Mouse (Mus musculus): ENCODE measurements at regions not wholly inside any gene's neighbourhood (a gene's known extent, or its start where the extent isn't known, plus 50 kb on each side); places are given as distances from the start of the nearest gene placed in this dataset.

- Histone ChIP-seq H3K79me2 (replicated peaks; ENCODE audit: control insufficient read depth, extremely low read depth, insufficient read depth, poor library complexity, severe bottlenecking) (no peaks in the 10 kb centered on the region), H3K27me3 (replicated peaks) (no peaks in the 10 kb centered on the region), H3K27ac (ENCODE audit: insufficient read depth, low read depth) (no peak overlapping the region), H3K9ac (ENCODE audit: insufficient read depth, low read depth) (no peak overlapping the region), H3K4me1 (ENCODE audit: control insufficient read depth in 1 of 2, insufficient read depth in 2 of 2) (no peaks in the 10 kb centered on the region), H3K4me2 (ENCODE audit: insufficient read depth, low read depth, poor library complexity, severe bottlenecking) (no peak overlapping the region), H3K36me3 (replicated peaks in 1 of 2; ENCODE audit: control insufficient read depth in 1 of 2, insufficient read depth in 1 of 2, low read length in 1 of 2) (no peaks in the 10 kb centered on the region), H3K4me3 (replicated peaks in 1 of 3; ENCODE audit: low read depth in 2 of 3, low read length in 2 of 3, poor library complexity in 1 of 3) (no peak overlapping the region), H3K9me3 (replicated peaks; ENCODE audit: low read length) (no peaks in the 10 kb centered on the region)
- dilution Hi-C loops (cut with MboI; ENCODE audit: extremely low pct_ligation_motif_present, extremely low pct_unique_long_range_greater_than_20kb, low sequenced_read_pairs): no loop called here
- in situ Hi-C loops (cut with MboI; ENCODE audit: low pct_ligation_motif_present, low pct_unique_long_range_greater_than_20kb, low sequenced_read_pairs): no loop called here
- no peak for DNase-seq (ENCODE audit: extremely low read depth)
- no peak for TF ChIP-seq CHD2 (IDR thresholded peaks at IDR 0.05; ENCODE audit: low read length)
- TF ChIP-seq USF1 (IDR thresholded peaks at IDR 0.05; ENCODE audit: low read depth, low read length): no peak
- TF ChIP-seq USF2 (conservative IDR thresholded peaks at IDR 0.05; ENCODE audit: low read depth, low read length): no peak
- TF ChIP-seq ZC3H11A (IDR thresholded peaks at IDR 0.05; ENCODE audit: low read depth, low read length): no peak
- no peak for TF ChIP-seq MAZ (IDR thresholded peaks at IDR 0.05; ENCODE audit: low read depth, low read length)
- TF ChIP-seq POLR2AphosphoS2 (IDR thresholded peaks at IDR 0.05; ENCODE audit: low read depth, low read length): no peak
- no peak for TF ChIP-seq POLR2A (IDR thresholded peaks at IDR 0.05; ENCODE audit: low read depth, low read length)
- TF ChIP-seq TCF12 (IDR thresholded peaks at IDR 0.05; ENCODE audit: low read depth, low read length): no peak
- no peak for TF ChIP-seq MAFK (IDR thresholded peaks at IDR 0.05; ENCODE audit: insufficient replicate concordance, low read length)
- TF ChIP-seq GABPA (IDR thresholded peaks at IDR 0.05; ENCODE audit: insufficient replicate concordance, low read depth, low read length): no peak
- TF ChIP-seq MYC (IDR thresholded peaks at IDR 0.05; ENCODE audit: low read depth, low read length): no peak
- no peak for TF ChIP-seq BHLHE40 (IDR thresholded peaks at IDR 0.05; ENCODE audit: low read depth, low read length)
- no peak for TF ChIP-seq ZNF384 (IDR thresholded peaks at IDR 0.05; ENCODE audit: low read depth, low read length)
These were observed 496.0 kb downstream of the Cd109 start for GRCm38 (mm10) chr9:79111326-79111725.

GRCm38 (mm10) chr9:79140970-79141369 lies 525.6 kb downstream of the Cd109 start:
- dilution Hi-C loops (cut with MboI; ENCODE audit: extremely low pct_ligation_motif_present, extremely low pct_unique_long_range_greater_than_20kb, low sequenced_read_pairs): no loop called here
- H3K79me2 ChIP-seq (replicated peaks; ENCODE audit: control insufficient read depth, extremely low read depth, insufficient read depth, poor library complexity, severe bottlenecking): no peaks in the 10 kb centered on the region

GRCm38 (mm10) chr9:79146004-79146403 lies 530.7 kb downstream of the Cd109 start:
- no peaks in the 10 kb centered on the region for H3K4me1 ChIP-seq (ENCODE audit: control insufficient read depth in 1 of 2, insufficient read depth in 2 of 2)
- H3K9ac ChIP-seq (ENCODE audit: insufficient read depth, low read depth): no peak overlapping the region
- H3K9me3 ChIP-seq (replicated peaks; ENCODE audit: low read length): no peaks in the 10 kb centered on the region
- H3K4me3 ChIP-seq (replicated peaks in 1 of 3; ENCODE audit: low read depth in 2 of 3, low read length in 2 of 3, poor library complexity in 1 of 3): no peak overlapping the region
- no peaks in the 10 kb centered on the region for H3K36me3 ChIP-seq (replicated peaks in 1 of 2; ENCODE audit: control insufficient read depth in 1 of 2, insufficient read depth in 1 of 2, low read length in 1 of 2)
- in situ Hi-C loops (cut with MboI; ENCODE audit: low pct_ligation_motif_present, low pct_unique_long_range_greater_than_20kb, low sequenced_read_pairs) (no loop called here), dilution Hi-C loops (cut with MboI; ENCODE audit: extremely low pct_ligation_motif_present, extremely low pct_unique_long_range_greater_than_20kb, low sequenced_read_pairs) (no loop called here)
- no peak overlapping the region for H3K27ac ChIP-seq (ENCODE audit: insufficient read depth, low read depth)
- no peak for DNase-seq (ENCODE audit: extremely low read depth)
- H3K27me3 ChIP-seq (replicated peaks): no peaks in the 10 kb centered on the region
- H3K79me2 ChIP-seq (replicated peaks; ENCODE audit: control insufficient read depth, extremely low read depth, insufficient read depth, poor library complexity, severe bottlenecking): no peaks in the 10 kb centered on the region
- TF ChIP-seq RCOR1 (conservative IDR thresholded peaks at IDR 0.05; ENCODE audit: low read depth, low read length) (no peak), ELF1 (IDR thresholded peaks at IDR 0.05; ENCODE audit: low read depth, low read length) (no peak), MEF2A (IDR thresholded peaks at IDR 0.05; ENCODE audit: borderline replicate concordance, low read depth, low read length) (no peak), ZMIZ1 (IDR thresholded peaks at IDR 0.05; ENCODE audit: low read depth, low read length) (no peak), TCF12 (IDR thresholded peaks at IDR 0.05; ENCODE audit: low read depth, low read length) (no peak), MAFK (IDR thresholded peaks at IDR 0.05; ENCODE audit: insufficient replicate concordance, low read length) (no peak), IRF4 (IDR thresholded peaks at IDR 0.05; ENCODE audit: low read depth, low read length) (no peak), KAT2A (IDR thresholded peaks at IDR 0.05; ENCODE audit: insufficient replicate concordance, low read length) (no peak), MYC (IDR thresholded peaks at IDR 0.05; ENCODE audit: low read depth, low read length) (no peak), ZKSCAN1 (IDR thresholded peaks at IDR 0.05; ENCODE audit: borderline replicate concordance, low read depth, low read length) (no peak), HCFC1 (IDR thresholded peaks at IDR 0.05; ENCODE audit: low read depth, low read length) (no peak), EP300 (IDR thresholded peaks at IDR 0.05; ENCODE audit: low read length) (no peak), MAX (IDR thresholded peaks at IDR 0.05; ENCODE audit: low read length) (no peak), POLR2A (IDR thresholded peaks at IDR 0.05; ENCODE audit: low read depth, low read length) (no peak), POLR2AphosphoS2 (IDR thresholded peaks at IDR 0.05; ENCODE audit: low read depth, low read length) (no peak), SIN3A (IDR thresholded peaks at IDR 0.05; ENCODE audit: low read length) (no peak), CTCF (conservative IDR thresholded peaks at IDR 0.05 in 1 of 2, IDR thresholded peaks at IDR 0.05 in 1 of 2; ENCODE audit: low read depth in 2 of 2, low read length in 2 of 2) (no peak), E2F4 (IDR thresholded peaks at IDR 0.05; ENCODE audit: insufficient replicate concordance, low read depth, low read length) (no peak), GABPA (IDR thresholded peaks at IDR 0.05; ENCODE audit: insufficient replicate concordance, low read depth, low read length) (no peak)
- no peak overlapping the region for H3K4me2 ChIP-seq (ENCODE audit: insufficient read depth, low read depth, poor library complexity, severe bottlenecking)

More at GRCm38 (mm10) chr9:79140970-79141369, 525.6 kb downstream of the Cd109 start:
- H3K27me3 ChIP-seq (replicated peaks): no peaks in the 10 kb centered on the region
- H3K4me2 ChIP-seq (ENCODE audit: insufficient read depth, low read depth, poor library complexity, severe bottlenecking): no peak overlapping the region
- no peak for TF ChIP-seq SIN3A (IDR thresholded peaks at IDR 0.05; ENCODE audit: low read length)
- TF ChIP-seq POLR2AphosphoS2 (IDR thresholded peaks at IDR 0.05; ENCODE audit: low read depth, low read length): no peak
- no peak for DNase-seq (ENCODE audit: extremely low read depth)
- in situ Hi-C loops (cut with MboI; ENCODE audit: low pct_ligation_motif_present, low pct_unique_long_range_greater_than_20kb, low sequenced_read_pairs): no loop called here
- H3K4me1 ChIP-seq (ENCODE audit: control insufficient read depth in 1 of 2, insufficient read depth in 2 of 2): no peaks in the 10 kb centered on the region
- no peaks in the 10 kb centered on the region for H3K36me3 ChIP-seq (replicated peaks in 1 of 2; ENCODE audit: control insufficient read depth in 1 of 2, insufficient read depth in 1 of 2, low read length in 1 of 2)
- H3K9ac ChIP-seq (ENCODE audit: insufficient read depth, low read depth): no peak overlapping the region
- H3K4me3 ChIP-seq (replicated peaks in 1 of 3; ENCODE audit: low read depth in 2 of 3, low read length in 2 of 3, poor library complexity in 1 of 3): no peak overlapping the region
- no peak overlapping the region for H3K27ac ChIP-seq (ENCODE audit: insufficient read depth, low read depth)
- H3K9me3 ChIP-seq (replicated peaks; ENCODE audit: low read length): no peaks in the 10 kb centered on the region
